In the genomic region with DNA sequence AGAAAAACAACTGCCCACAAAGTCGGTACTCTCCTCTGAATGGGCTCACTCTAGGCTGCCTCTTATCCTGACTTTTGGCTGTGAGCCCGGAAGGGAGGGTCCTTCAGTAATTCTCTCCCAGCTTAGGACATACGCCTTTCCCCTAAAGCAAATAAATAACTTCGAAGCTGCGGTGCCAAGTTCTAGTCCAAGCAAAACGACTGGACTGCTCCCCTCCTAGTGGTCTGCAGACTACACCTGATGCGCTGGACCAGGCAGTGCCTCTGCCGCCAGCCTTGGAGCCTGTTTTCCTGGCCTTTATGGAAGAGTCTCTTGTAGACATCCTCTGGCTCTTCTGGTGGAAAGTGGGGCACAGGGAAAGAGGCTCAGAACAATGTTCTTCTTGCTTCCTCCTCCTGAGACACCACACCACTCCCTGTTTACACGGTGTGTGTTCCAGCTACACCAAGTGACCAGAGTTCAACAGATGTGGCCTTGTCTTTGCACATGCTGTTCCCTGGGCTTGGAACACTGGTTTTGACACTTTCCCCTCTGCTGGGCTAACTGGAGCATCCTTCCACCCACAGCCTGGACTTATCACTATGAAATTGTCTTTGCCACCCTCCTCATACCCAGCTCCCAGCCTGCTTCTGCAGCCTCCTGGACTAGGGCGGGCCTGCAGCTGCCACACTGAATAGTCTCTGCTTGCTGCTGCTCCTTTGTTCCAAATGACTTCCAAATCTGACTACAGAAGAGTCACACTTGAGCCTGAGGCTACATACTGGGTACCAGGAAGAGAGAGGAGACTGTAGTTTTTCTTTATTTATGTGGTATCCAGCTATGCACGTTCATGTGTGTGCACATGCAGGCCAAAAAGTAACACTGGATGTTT, we compare ENCODE assay signal across 8 mouse cellular contexts. TPM values are rescaled to one million over a fixed set of nuclear protein-coding genes. Genes with fewer than 3 reads are reported as not detected.
DNase-seq lines count a peak whose midpoint lies in the region; ATAC-seq and TF ChIP-seq lines count a peak whose summit lies in the region.

No protein-coding gene starts in this region.

- TF ChIP-seq CTCF in forebrain, postnatal 0 days (IDR thresholded peaks at IDR 0.05; ENCODE audit: low read depth), result no peak
- TF ChIP-seq CTCF in midbrain, postnatal 0 days (IDR thresholded peaks at IDR 0.05), result no peak

- H3K36me3 ChIP-seq in forebrain, postnatal 0 days (ENCODE audit: insufficient read depth), result no peaks in the 10 kb centered on the region
- H3K36me3 ChIP-seq in hindbrain, embryonic 11.5 days (ENCODE audit: control insufficient read depth, insufficient read depth, low read length), result no peaks in the 10 kb centered on the region
- H3K36me3 ChIP-seq in limb, embryonic 12.5 days, result peaks cover 2% of the 10 kb centered on the region
- no peaks in the 10 kb centered on the region for H3K36me3 ChIP-seq in midbrain, postnatal 0 days (ENCODE audit: insufficient read depth, low read length)

- H3K27ac ChIP-seq in forebrain, postnatal 0 days (ENCODE audit: low read depth, low read length), result peak overlapping the region; percentile 66
- peak overlapping the region; percentile 56 for H3K27ac ChIP-seq in hindbrain, embryonic 11.5 days (ENCODE audit: low read depth, low read length)
- peak overlapping the region; percentile 69; the same call in 1 of the 2 replicates for H3K27ac ChIP-seq in limb, embryonic 12.5 days
- H3K27ac ChIP-seq in midbrain, postnatal 0 days (ENCODE audit: low read depth, low read length), result peak overlapping the region; percentile 73

- H3K27me3 ChIP-seq in forebrain, postnatal 0 days (ENCODE audit: insufficient read depth, low read length), result no peaks in the 10 kb centered on the region
- H3K27me3 ChIP-seq in hindbrain, embryonic 11.5 days (ENCODE audit: control insufficient read depth, insufficient read depth, low read length), result no peaks in the 10 kb centered on the region
- H3K27me3 ChIP-seq in limb, embryonic 12.5 days, result no peaks in the 10 kb centered on the region
- no peaks in the 10 kb centered on the region for H3K27me3 ChIP-seq in midbrain, postnatal 0 days (ENCODE audit: insufficient read depth, low read length)

- H3K4me2 ChIP-seq in forebrain, postnatal 0 days (ENCODE audit: low read depth), result no peak overlapping the region
- H3K4me2 ChIP-seq in hindbrain, embryonic 11.5 days (replicated peaks; ENCODE audit: low read depth, low read length), result no peak overlapping the region
- H3K4me2 ChIP-seq in limb, embryonic 12.5 days, result no peak overlapping the region
- H3K4me2 ChIP-seq in midbrain, postnatal 0 days (ENCODE audit: low read depth, low read length, poor library complexity, severe bottlenecking), result no peak overlapping the region

- no peaks in the 10 kb centered on the region for H3K9me3 ChIP-seq in forebrain, postnatal 0 days (ENCODE audit: low read length)
- H3K9me3 ChIP-seq in hindbrain, embryonic 11.5 days (ENCODE audit: control insufficient read depth, low read length), result no peaks in the 10 kb centered on the region
- no peaks in the 10 kb centered on the region for H3K9me3 ChIP-seq in limb, embryonic 12.5 days
- H3K9me3 ChIP-seq in midbrain, postnatal 0 days (ENCODE audit: low read length), result no peaks in the 10 kb centered on the region

- ATAC-seq in forebrain, postnatal 0 days, result peak; percentile 38; the same call in 1 of the 2 replicates
- no peak for ATAC-seq in hindbrain, embryonic 11.5 days (ENCODE audit: low FRiP score)
- no peak for ATAC-seq in limb, embryonic 12.5 days (ENCODE audit: insufficient number of reproducible peaks, insufficient read depth, low FRiP score, low TSS enrichment, low read depth)
- ATAC-seq in midbrain, postnatal 0 days (ENCODE audit: low FRiP score), result 0 out of 2 replicates have a peak, but pooled peaks have one; percentile 24

- no peak overlapping the region for H3K4me3 ChIP-seq in forebrain, postnatal 0 days (ENCODE audit: low read depth, low read length)
- H3K4me3 ChIP-seq in hindbrain, embryonic 11.5 days (ENCODE audit: low read depth, low read length), result no peak overlapping the region
- no peak overlapping the region for H3K4me3 ChIP-seq in limb, embryonic 12.5 days (replicated peaks)
- H3K4me3 ChIP-seq in midbrain, postnatal 0 days (ENCODE audit: low read depth, low read length), result no peak overlapping the region

- H3K4me1 ChIP-seq in forebrain, postnatal 0 days (ENCODE audit: insufficient read depth), result peaks cover 8% of the 10 kb centered on the region; the same call in 1 of the 2 replicates
- H3K4me1 ChIP-seq in hindbrain, embryonic 11.5 days (replicated peaks; ENCODE audit: control insufficient read depth, insufficient read depth, low read length), result peaks cover 3% of the 10 kb centered on the region; the same call in 1 of the 2 replicates
- H3K4me1 ChIP-seq in limb, embryonic 12.5 days (replicated peaks), result peaks cover 41% of the 10 kb centered on the region
- 0 out of 2 replicates have a peak, but pooled peaks cover 6% of the 10 kb centered on the region for H3K4me1 ChIP-seq in midbrain, postnatal 0 days (ENCODE audit: insufficient read depth, low read length)

- peak; percentile 78 for DNase-seq in 3T3-L1 (ENCODE audit: low read depth, low spot score)
- DNase-seq in NIH3T3 (ENCODE audit: low read depth), result peak; percentile 96
- peak; percentile 63 for DNase-seq in forebrain, postnatal 0 days
- no peak for DNase-seq in hindbrain, embryonic 11.5 days (ENCODE audit: low spot score)
- DNase-seq in midbrain, postnatal 0 days (ENCODE audit: low spot score), result peak; percentile 77
- no peak for DNase-seq in yolk sac, embryonic 10.5 days (ENCODE audit: low spot score)
- DNase-seq in cerebellum, postnatal 36 days, result no peak

- H3K9ac ChIP-seq in forebrain, postnatal 0 days, result no peak overlapping the region
- peak overlapping the region; percentile 16; the same call in 1 of the 2 replicates for H3K9ac ChIP-seq in hindbrain, embryonic 11.5 days (ENCODE audit: low read depth, low read length)
- H3K9ac ChIP-seq in limb, embryonic 12.5 days (replicated peaks), result no peak overlapping the region
- no peak overlapping the region for H3K9ac ChIP-seq in midbrain, postnatal 0 days (replicated peaks; ENCODE audit: low read length, poor library complexity, severe bottlenecking)

- 33% methylated on average over 11 of the region's 11 CpGs for WGBS in forebrain, postnatal 0 days
- 60% methylated on average over 11 of the region's 11 CpGs for WGBS in hindbrain, embryonic 11.5 days
- 56% methylated on average over 11 of the region's 11 CpGs for WGBS in limb, embryonic 12.5 days
- 36% methylated on average over 11 of the region's 11 CpGs for WGBS in midbrain, postnatal 0 days

RNA-seq across cellular contexts. Expression of gene Ascc1, which starts 23.5 kb away (rescaled TPM):
- 20.0 and 24.3 TPM in 2 replicates for total RNA-seq in forebrain, postnatal 0 days (2014; rRNA removed)
- polyA plus RNA-seq in forebrain, postnatal 0 days (2015; fragmentation: Nextera tagmentation; extraction: Ambion mirVana), result 43.8 and 50.5 TPM in 2 replicates
- 41.1 and 42.9 TPM in 2 replicates for polyA plus RNA-seq in hindbrain, embryonic 11.5 days (2014; fragmentation: Nextera tagmentation; extraction: Ambion mirVana)
- 44.2 and 46.7 TPM in 2 replicates for polyA plus RNA-seq in limb, embryonic 12.5 days (2016; fragmentation: Nextera tagmentation; extraction: Ambion mirVana)
- total RNA-seq in midbrain, postnatal 0 days (2014; rRNA removed), result 12.3 and 13.5 TPM in 2 replicates
- polyA plus RNA-seq in midbrain, postnatal 0 days (2015; fragmentation: Nextera tagmentation; extraction: Ambion mirVana), result 50.1 TPM in 2 replicates

RNA-seq across cellular contexts. Expression of gene Anapc16, which starts 23.8 kb away (rescaled TPM):
- 98.6 and 115 TPM in 2 replicates for total RNA-seq in forebrain, postnatal 0 days (2014; rRNA removed)
- 109 and 117 TPM in 2 replicates for polyA plus RNA-seq in forebrain, postnatal 0 days (2015; fragmentation: Nextera tagmentation; extraction: Ambion mirVana)
- polyA plus RNA-seq in hindbrain, embryonic 11.5 days (2014; fragmentation: Nextera tagmentation; extraction: Ambion mirVana), result 97.1 and 115 TPM in 2 replicates
- 126 and 132 TPM in 2 replicates for polyA plus RNA-seq in limb, embryonic 12.5 days (2016; fragmentation: Nextera tagmentation; extraction: Ambion mirVana)
- 56.9 and 57.4 TPM in 2 replicates for total RNA-seq in midbrain, postnatal 0 days (2014; rRNA removed)
- polyA plus RNA-seq in midbrain, postnatal 0 days (2015; fragmentation: Nextera tagmentation; extraction: Ambion mirVana), result 109 and 118 TPM in 2 replicates

RNA-seq across cellular contexts. Expression of gene Ddit4, which starts 27.5 kb away (rescaled TPM):
- total RNA-seq in forebrain, postnatal 0 days (2014; rRNA removed), result 40.0 and 40.7 TPM in 2 replicates
- polyA plus RNA-seq in forebrain, postnatal 0 days (2015; fragmentation: Nextera tagmentation; extraction: Ambion mirVana), result 52.9 and 57.8 TPM in 2 replicates
- 4.6 and 5.5 TPM in 2 replicates for polyA plus RNA-seq in hindbrain, embryonic 11.5 days (2014; fragmentation: Nextera tagmentation; extraction: Ambion mirVana)
- 90.7 and 91.8 TPM in 2 replicates for polyA plus RNA-seq in limb, embryonic 12.5 days (2016; fragmentation: Nextera tagmentation; extraction: Ambion mirVana)
- total RNA-seq in midbrain, postnatal 0 days (2014; rRNA removed), result 56.6 and 57.5 TPM in 2 replicates
- 43.4 and 43.6 TPM in 2 replicates for polyA plus RNA-seq in midbrain, postnatal 0 days (2015; fragmentation: Nextera tagmentation; extraction: Ambion mirVana)

Comparison
In these comparisons a context has a peak if more than half of its experiments do, and no peak if none do; other contexts are left out.
1. DNase-seq: peak in 3T3-L1 (single experiment), NIH3T3 (single experiment), forebrain, postnatal 0 days (single experiment) and midbrain, postnatal 0 days (single experiment); none in hindbrain, embryonic 11.5 days (single experiment), yolk sac, embryonic 10.5 days (single experiment) and cerebellum, postnatal 36 days (0 of 2).
2. ATAC-seq: peak in forebrain, postnatal 0 days (single experiment) and midbrain, postnatal 0 days (single experiment); none in hindbrain, embryonic 11.5 days (single experiment) and limb, embryonic 12.5 days (single experiment).
3. Peak in every context shown above with its lines, with median percentiles within 50 percentile points of each other: H3K27ac ChIP-seq.